Mouse (Mus musculus) kidney, postnatal 14 days (tissue): Measurements from ENCODE around the gene Fam205a4.
"Not testable (repeated sequence)": the region's sequence is repeated elsewhere in the genome, so short reads cannot be mapped to it uniquely, and the experiment has no call there.

Source experiments
- DNase-seq: peaks from one replicate; pipeline ENCODE4 v3.0.0; 2022; ENCODE audit warnings: mixed read lengths

The Fam205a4 gene

DNA sequence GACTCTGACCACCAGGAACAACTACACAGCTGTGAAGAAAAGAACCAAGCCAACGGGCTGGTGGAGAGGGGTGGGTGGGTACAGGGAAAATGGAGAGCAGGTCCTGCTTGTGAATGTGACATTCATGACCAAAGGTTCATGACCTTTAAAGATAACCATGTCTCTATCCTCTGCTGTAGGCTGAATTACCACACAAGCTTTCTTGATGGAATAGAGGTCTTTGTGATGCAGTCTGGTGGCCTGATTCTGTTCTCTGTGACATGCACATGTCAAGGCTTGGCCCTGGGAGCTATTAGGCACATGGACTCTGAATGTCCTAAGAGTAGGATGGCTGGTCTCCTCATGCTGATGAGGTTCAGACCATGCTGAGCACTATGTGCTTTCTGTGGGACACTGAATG lies at the start of gene Fam205a4:
TSS of gene Fam205a4 (plus strand) at position 301 of the 400 bp plus-strand sequence.
- not testable (repeated sequence) for DNase-seq

DNA sequence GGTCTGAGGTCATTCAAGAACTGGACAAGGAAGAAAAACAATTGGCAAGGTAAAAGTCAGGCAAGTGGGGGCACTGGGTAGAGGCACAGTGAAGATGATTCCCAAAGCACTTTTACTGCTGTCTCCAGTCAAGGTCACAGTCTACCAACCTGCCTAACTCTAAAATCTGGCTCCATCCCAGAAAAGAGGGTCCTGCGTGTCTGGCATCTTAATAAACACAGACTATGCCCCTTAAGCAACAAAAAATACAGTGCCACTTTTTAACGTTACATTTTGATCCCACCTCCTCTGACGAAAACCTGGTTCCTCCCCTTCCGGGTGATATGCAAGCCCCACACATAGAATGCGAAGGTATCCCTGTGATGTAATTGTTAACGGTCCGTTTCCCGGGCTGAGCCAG lies 24.6 kb upstream of the Fam205a4 start, which contains the start of gene Gm20878:
TSS of gene Gm20878 (plus strand) at position 301 of the 400 bp plus-strand sequence.
- not testable (repeated sequence) for DNase-seq
